Mouse (Mus musculus): ENCODE measurements around the gene Pomt1.
A peak's percentile ranks its signal among the peaks of the same experiment; 100 is the strongest.

The Pomt1 gene

DNA sequence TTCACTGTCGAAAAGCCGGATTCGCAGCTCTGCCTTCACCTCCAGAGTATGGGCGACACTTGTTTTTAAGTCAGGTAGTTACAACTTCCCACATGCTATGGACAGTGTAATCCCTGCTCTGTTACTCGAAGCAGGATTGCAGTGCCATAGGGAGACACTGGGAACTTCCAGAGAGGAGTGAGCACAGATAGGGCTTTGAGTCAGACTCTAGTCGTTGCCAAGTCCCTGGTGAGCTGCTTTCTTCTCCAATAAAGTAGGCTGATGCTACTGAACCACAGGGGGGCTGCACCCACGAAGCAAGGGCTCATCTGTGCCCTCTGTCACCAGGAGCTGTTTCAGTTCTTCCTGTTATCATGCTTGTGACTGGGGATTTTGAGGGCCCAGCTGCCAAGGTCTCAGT is 14.8 kb upstream of the Pomt1 start:
- no peak for DNase-seq (ENCODE audit: low read depth)

- DNase-seq (ENCODE audit: low read depth), result no peak
Observed at GRCm38 (mm10) chr2:32222057-32222456, 14.3 kb upstream of the Pomt1 start.

- DNase-seq (ENCODE audit: low read depth), result no peak
Observed at GRCm38 (mm10) chr2:32235433-32235832, 957 bp upstream of the Pomt1 start.

- DNase-seq (ENCODE audit: low read depth), result peak; percentile 61
Observed at GRCm38 (mm10) chr2:32236760-32237487, 534 bp downstream of the Pomt1 start.

DNA sequence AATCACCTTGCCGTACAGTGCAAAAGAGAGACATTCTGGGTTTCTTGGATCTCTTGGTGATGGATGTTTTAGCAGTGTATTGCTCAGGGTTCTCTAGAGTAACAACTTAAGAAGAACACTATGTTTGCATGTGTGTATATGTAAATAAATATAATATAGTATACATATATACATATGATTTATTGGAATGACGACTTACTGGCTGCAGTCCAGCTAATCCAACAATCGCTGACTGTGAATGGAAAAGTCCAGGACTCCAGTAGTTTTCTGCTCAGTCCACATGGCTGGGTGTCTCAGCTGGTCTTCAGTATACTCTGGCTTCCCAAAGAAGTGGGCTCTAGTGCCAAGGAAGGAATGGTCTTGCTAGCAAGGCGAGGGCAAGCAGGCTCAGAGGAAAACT is 1.2 kb downstream of the Pomt1 start:
- no peak for DNase-seq (ENCODE audit: low read depth)

- DNase-seq (ENCODE audit: low read depth), result no peak
Observed at GRCm38 (mm10) chr2:32238708-32239435, 2.5 kb downstream of the Pomt1 start.

- DNase-seq (ENCODE audit: low read depth), result no peak
Observed at GRCm38 (mm10) chr2:32240591-32240990, 4.2 kb downstream of the Pomt1 start.

DNA sequence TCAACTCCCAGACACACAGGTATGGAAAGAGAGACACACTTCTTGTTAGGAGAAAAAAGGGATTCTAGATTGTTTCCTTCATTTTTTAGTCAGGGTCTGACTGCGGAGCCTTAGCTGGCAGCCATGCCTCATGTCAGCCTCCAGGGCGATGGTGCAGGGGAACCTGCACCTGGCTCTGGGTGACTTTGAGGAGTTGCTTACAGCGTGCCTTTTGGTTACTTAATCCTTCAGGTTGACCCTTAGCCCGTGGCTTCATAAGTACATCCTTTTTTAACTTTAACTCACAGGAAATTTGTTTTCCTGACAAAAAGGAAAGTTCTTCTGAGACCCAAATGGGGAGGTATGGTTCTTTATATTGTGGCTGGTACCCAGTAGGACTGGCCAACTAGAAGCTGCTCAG is 6.6 kb downstream of the Pomt1 start:
- DNase-seq (ENCODE audit: low read depth), result no peak

GRCm38 (mm10) chr2:32246741-32247140 is 10.4 kb downstream of the Pomt1 start:
- no peak for DNase-seq (ENCODE audit: low read depth)

DNA sequence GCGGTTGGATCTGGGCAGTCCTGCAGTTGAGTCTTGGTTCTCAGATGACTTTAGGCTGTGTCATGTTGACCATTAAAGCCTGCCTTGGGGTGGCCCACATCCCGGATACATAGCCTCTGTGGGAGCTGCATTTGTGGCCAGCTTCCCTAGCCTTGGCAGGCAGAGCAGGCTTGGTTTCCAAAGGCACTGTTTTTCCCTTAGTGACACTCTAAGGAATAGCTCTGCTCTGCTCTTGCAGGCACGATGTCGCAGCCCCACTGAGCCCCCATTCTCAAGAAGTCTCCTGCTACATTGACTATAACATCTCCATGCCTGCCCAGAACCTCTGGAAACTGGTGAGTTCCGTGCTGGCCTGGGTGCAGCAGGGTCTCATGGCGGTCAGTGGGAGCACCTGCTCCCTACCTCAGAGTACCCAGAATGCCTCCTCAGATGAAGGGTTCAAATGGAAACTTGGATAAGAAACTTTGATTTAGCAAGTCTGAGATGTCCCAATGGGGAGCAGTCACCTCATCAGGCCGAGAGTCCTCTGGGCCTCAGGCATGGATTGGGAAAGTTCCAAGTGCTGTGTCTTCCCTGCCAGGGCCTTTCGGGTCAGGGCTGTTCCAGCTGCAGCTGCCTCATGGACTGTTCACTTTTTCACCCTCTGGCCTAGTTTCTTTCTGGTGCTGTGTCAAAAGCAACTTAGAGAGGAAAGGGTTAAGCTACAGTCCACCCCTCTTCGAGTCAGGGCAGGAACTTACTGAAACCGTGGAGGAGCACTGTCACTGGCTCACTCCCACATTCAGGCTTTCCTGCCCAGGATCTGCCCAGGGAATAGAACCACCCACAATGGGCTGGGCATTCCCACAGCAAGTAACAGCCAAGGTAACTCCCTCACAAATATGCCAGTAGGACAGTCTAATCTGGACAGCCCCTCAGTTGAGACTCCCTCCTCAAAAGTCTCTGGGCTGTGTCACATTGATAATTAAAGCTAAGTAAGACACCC is 12.3 kb downstream of the Pomt1 start:
- DNase-seq (ENCODE audit: low read depth), result no peak

- no peak for DNase-seq (ENCODE audit: low read depth)
Observed at GRCm38 (mm10) chr2:32251791-32252527, 15.6 kb downstream of the Pomt1 start.

GRCm38 (mm10) chr2:32252658-32253057 is 16.3 kb downstream of the Pomt1 start:
- DNase-seq (ENCODE audit: low read depth), result no peak

DNA sequence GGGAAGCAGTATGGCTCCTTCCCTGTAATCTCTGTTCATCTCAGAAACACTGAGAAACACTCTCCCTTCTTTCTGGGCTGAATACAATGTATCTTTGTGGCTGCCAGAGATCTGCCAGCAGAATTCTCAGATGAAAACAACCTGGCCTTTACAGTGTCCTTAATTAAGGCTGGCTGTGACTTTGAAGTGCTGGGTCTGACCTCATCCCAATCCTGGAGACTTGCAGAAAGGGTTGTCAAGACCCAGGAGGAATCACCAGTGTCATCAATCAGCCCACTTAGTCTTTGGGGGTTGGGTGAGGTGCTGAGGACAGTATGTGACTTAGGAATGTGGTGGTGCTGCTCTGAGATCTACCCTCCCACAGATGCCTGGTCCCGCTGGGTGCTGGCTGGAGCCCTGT is 17.0 kb downstream of the Pomt1 start:
- no peak for DNase-seq (ENCODE audit: low read depth)

GRCm38 (mm10) chr2:32254563-32254962 is 18.2 kb downstream of the Pomt1 start:
- no peak for DNase-seq (ENCODE audit: low read depth)

DNA sequence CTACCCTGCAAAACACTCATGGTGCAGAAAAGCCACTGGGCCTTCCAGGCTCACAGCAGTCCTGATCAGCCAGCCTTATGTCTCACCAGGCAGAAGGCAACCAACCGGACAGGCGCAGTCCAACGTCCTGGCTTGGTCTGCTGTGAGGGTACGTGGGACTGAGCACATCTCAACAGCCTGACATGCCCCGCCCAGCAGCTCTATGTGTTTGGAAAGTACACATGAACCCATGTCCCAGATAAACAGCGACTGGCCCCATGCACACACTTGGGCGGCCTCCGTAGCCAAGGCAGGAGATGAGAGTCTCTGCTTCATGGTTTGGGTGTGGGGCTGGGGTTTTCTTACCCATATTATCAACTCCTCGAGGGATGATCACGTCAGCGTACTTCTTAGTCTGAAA is 19.9 kb downstream of the Pomt1 start:
- no peak for DNase-seq (ENCODE audit: low read depth)

DNA sequence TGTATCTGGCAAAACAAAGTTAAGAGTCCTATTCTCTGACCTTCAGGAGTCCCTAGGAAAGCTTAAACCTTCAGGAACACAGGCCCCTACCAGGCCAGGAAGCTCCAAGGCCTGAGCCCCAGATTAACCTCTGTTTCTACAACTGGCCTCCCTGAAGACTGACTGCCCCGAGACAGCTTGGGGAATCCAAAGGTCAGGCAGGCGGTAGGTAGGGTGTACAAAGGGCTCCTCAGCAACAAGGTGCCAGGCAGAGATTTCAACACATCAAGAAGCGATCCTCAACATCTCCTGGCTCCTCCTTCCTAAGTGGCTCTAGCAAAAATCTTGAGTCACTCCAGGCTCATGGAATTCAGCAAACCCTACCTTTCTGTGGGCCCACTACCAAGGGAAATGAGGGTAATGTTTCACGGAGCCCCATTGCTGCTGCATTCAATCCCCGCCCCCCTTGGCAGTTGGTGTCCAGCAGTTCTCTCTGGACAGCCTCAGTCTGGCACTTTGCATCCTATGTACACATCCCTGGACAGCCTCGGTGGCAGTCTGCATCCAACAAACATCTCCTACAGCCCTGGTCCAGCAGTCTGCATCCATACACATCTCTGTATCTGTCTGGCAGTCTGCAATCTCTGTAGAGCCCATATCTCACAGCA is 22.6 kb downstream of the Pomt1 start:
- no peak for DNase-seq (ENCODE audit: low read depth)

GRCm38 (mm10) chr2:32259657-32260417 is 23.4 kb downstream of the Pomt1 start, which contains the start of gene Uck1:
Gene Uck1, minus strand, starts transcription at chr2:32260159.
- DNase-seq (ENCODE audit: low read depth), result peak; percentile 88

DNA sequence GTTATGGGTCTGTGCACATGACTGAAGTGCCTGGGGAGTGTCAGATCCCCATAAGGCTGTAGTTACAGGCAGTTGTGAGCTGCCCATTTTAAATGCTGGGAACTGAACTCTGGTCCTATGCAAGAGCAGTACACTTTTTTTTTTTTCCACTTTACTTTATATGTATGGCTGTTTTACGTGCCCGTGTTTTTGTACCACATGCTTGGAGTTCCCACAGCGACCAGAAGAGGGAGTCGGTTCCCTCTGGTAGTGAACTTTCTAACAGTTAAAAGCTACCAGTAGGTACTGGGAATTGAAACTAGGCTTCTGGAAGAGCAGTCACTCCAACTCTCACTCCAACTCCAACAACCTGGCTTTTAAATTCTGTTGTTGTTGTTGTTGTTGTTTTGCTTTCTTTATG is 24.2 kb downstream of the Pomt1 start:
- peak; percentile 85 for DNase-seq (ENCODE audit: low read depth)

GRCm38 (mm10) chr2:32275823-32276222 is 39.4 kb downstream of the Pomt1 start:
- no peak for DNase-seq (ENCODE audit: low read depth)

GRCm38 (mm10) chr2:32282289-32282688 is 45.9 kb downstream of the Pomt1 start:
- no peak for DNase-seq (ENCODE audit: low read depth)
